Mouse (Mus musculus) retina, postnatal 1 day (tissue): ENCODE measurements around the gene Iqca.

Source experiments
- DNase-seq: peaks from one replicate; pipeline ENCODE4 v3.0.0-alpha.2; 2012

Iqca gene

DNA sequence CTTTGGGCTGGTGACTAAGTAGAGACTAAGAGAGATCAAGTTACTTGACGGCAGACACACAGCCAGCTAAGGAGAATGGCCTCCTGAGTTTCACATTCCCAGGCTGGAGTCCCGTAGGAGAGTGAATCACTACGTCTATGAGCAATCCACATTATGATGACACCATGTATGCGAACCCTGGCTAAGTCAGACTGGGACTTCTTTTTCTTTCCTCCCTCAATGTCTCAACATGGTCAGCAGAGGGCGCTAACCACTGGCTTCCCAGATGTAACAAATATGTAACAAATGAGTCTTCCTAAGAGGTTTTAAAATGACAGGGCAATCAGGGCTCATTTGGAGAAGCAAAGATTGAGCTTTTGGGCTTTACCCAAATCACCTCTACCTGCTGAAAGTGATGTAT, 101.9 kb downstream of the Iqca start:
- DNase-seq, result peak; percentile 75

GRCm38 (mm10) chr1:90050046-90050739, 103.0 kb downstream of the Iqca start:
- peak; percentile 24 for DNase-seq

DNA sequence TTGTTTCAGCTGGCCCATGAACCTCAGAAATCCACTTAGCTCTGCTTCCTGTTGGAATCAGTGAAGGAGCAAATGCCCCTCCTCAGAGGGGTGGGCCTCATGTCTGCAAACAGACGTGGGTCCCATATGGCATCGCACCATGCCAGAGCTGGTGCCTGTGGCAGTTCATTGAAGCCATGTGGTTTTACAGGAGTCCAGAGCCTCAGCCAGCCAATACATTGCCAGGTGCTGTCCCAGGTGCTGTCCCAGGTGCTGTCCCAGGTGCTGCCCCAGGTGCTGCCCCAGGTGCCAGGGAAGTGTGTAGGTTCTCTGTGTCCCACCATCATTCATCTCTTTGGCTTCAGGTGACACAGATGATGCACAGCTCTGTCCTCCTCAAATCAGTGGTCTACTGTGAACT, 124.9 kb downstream of the Iqca start:
- no peak for DNase-seq

DNA sequence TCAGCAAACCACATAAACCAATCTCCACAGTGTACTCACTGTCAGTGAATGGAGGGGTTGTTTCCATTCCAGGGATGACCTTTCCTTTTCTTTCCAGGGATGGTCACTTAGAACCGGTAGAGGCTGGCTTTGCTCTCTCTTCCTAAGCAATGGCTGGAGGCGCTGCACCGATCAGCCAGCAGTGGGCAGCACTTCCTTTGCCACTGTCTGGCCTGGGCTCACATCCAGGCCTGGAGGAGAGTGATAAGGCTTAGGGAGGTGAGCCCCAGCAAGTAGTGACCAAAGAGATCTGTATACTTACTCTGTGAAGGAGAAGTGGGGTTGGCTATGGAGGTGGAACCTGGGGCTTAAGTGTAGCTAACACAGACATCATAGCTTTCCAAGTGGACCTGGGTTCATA, 126.3 kb downstream of the Iqca start:
- peak; percentile 33 for DNase-seq

- DNase-seq, result no peak
Observed at GRCm38 (mm10) chr1:90020336-90020735, 132.9 kb downstream of the Iqca start.

DNA sequence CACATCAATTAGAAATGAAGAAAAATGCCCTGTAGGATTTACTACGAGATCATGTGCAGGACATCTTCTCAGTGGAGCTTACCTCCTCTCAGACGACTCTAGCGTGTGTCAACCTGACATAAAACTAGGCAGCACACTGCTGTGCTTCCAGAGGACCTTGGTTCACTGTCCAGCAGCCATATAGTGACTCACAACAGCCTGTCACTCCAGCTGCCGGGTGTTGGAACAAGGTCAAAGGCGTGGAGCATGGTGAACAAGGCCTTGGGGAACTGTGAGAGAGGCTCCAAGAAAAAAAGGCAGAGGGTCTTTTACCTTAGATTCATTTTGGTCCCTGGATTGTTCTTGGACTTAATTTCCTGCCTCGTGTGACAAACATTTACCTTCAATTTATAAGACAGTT, 135.1 kb downstream of the Iqca start:
- no peak for DNase-seq

- no peak for DNase-seq
Observed at GRCm38 (mm10) chr1:90014446-90014845, 138.8 kb downstream of the Iqca start, which contains the start of gene Asb18. TSS of gene Asb18 (minus strand) at chr1:90014666.

DNA sequence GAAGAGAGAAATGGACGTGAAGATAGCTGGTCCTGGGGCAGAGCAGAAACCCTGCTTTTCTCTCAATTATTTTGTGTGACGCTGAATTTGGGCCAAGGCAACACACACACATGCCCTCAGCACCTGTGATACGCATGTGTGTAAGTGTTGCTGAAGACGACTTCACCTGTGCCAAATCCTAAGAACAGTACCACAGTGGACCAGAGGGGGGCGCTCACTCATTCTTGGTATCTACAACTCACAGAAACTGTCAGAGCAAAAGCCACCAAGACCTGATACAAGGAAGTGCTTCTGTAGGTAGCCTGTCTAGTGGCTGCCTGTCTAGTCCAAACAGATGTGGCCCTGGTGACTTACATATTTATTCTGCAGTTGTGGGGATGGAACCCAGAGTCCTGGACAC, 139.9 kb downstream of the Iqca start:
- DNase-seq, result no peak

GRCm38 (mm10) chr1:90012850-90013249, 140.4 kb downstream of the Iqca start:
- no peak for DNase-seq

DNA sequence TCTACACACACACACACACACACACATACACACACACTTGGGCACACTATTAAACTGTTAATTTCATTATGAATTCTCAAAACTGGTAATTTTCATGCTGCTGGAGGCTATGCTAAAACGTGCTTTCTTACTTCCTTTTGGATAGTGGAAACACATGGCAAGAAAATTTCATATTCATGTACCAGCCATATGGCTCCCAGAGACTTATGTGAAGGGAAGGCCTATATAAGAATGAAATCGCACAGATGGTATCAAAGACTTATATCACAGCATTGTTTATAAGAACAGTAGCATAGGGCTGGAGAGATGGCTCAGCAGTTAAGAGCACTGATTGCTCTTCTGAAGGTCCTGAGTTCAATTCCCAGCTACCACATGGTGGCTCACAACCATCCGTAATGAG, 141.0 kb downstream of the Iqca start:
- DNase-seq, result no peak

DNA sequence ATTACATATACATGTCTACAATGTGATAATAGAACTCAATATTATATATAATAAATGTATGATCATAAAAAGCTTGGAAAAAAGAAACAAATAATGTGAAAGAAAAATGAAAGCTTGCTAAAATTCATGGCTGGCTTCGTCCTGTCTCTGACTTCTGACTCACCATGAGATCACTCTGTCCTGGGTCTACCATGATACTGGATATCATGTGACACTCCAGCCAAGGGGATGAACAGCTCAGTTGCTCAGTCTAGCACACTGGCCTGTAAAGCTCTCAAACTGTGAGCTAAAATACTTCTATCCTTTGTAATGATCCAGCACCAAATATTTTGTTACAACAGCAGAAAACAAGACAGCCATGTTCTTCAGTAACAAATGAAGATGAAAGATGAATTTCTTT, 143.1 kb downstream of the Iqca start:
- no peak for DNase-seq

DNA sequence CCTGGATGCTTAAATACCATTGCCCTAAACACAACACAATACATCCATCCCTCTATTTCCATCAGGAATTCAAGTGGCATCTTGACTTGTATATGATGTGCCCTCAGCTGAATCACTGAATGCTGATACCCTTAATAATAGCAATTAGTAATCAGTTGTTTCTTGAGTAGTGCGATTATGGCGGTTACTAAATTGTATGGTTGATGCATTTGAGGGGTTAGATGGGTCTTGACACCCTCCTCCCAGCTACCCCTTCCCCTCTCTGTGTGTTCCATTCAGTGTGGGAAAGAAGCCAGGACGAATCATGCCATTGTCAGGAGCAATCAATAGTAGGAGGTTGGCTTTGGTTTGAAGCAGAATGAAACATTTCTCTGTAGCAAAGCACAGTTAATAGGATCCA, 144.0 kb downstream of the Iqca start:
- no peak for DNase-seq

GRCm38 (mm10) chr1:90006666-90007065, 146.5 kb downstream of the Iqca start:
- no peak for DNase-seq

- no peak for DNase-seq
Observed at GRCm38 (mm10) chr1:90000981-90001380, 152.2 kb downstream of the Iqca start.

DNA sequence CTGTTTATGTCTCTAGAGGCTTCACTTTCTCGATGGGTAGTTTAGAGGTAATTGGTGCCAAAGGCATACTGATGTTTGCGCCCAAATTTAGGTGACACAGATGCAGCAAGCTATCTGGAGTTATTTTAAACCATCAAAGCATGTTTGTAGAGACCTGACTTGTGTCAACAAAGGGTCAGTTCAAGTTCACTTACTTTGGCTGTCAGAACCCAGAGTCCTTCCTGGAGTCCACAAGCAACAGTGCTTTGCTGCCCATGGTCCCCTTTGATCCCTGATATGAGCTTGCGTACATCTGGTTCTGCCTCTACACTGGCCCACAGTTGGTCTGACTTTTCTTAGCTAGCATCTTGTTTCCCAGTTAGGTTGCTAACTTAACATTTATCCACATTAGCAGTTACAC, 153.3 kb downstream of the Iqca start:
- DNase-seq, result no peak

DNA sequence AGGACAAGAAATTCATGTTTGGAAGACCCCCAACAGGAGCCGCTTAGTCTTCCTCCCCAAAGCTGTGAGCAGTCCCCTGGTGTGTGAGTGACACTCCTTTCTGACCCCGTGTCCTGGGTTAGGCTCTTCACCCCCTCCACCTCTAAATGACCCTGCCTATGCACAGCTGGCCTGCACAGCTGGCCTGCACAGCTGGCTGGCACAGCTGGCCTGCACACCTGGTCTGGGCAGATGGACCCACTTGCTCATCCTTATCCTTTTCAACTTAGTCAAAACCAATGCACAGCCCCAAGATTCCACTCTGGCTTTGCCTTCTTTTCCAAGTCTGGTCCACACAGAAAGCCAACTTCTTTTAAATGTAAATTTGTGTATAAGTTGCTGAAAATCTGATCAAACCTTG, 154.5 kb downstream of the Iqca start:
- no peak for DNase-seq

- DNase-seq, result no peak
Observed at GRCm38 (mm10) chr1:89998076-89998475, 155.1 kb downstream of the Iqca start.

- DNase-seq, result peak; percentile 54
Observed at GRCm38 (mm10) chr1:89992256-89992655, 160.9 kb downstream of the Iqca start.
